ENCODE assay signal across 11 mouse cellular contexts in the genomic region with DNA sequence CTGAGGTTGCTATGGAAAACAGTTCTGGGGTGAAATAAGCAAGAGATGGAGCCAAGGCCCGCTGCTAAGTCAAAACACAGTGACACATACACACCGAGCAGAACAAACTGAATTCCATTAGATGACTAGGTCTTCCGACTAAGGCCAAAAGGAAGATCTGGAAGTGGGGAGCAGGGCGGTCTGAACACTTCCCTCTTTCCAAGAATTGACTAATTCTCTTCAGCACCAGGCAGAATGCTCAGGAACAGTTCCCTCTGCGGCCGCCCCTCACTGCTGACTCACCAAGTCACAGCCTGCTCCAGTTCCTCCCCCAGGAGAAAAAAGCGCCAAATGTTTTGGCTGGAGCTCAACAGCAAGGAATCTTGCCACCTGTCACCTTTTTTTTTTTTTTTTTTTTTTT.
A peak's percentile ranks its signal among the peaks of the same experiment; 100 is the strongest.
DNase-seq lines count a peak whose midpoint lies in the region; ATAC-seq and TF ChIP-seq lines count a peak whose summit lies in the region.
"Had no signal": no experiment of that assay in that cellular context is flagged by ENCODE, and none has a peak within 500 bp of the region (broad histone marks: within the 10 kb centered on the region; RNA-seq: fewer than 3 reads in every experiment).

No protein-coding gene starts in this region.

- no peak for TF ChIP-seq EP300 in MEL (IDR thresholded peaks at IDR 0.05; ENCODE audit: low read depth in 1 of 2, low read length in 2 of 2)

- no peak for ATAC-seq in liver, embryonic 12.5 days

- 71% methylated on average over 7 of the region's 7 CpGs for WGBS in heart, embryonic 10.5 days
- whole genome bisulfite sequencing in liver, embryonic 12.5 days (ENCODE audit: insufficient replicate concordance) = 45% methylated on average over 7 of the region's 7 CpGs

- intact Hi-C loops in left cerebral cortex, postnatal 36 days (cut with DNase I) = no loop called here

- no peak for TF ChIP-seq POLR2A in MEL (IDR thresholded peaks at IDR 0.05; ENCODE audit: control insufficient read depth in 1 of 2, insufficient read depth in 1 of 2, low read depth in 1 of 2, low read length in 2 of 2, poor library complexity in 1 of 2)

- H3K4me2 ChIP-seq in liver, embryonic 12.5 days = no peak overlapping the region
- H3K4me2 ChIP-seq: liver, embryonic 15.5 days had no signal

- H3K79me2 ChIP-seq in MEL (ENCODE audit: control insufficient read depth, insufficient read depth, low read length, poor library complexity) = no peaks in the 10 kb centered on the region

- H3K9me3 ChIP-seq in heart, embryonic 10.5 days = no peaks in the 10 kb centered on the region
- H3K9me3 ChIP-seq in MEL (replicated peaks; ENCODE audit: insufficient read depth, low read length) = no peaks in the 10 kb centered on the region
- H3K9me3 ChIP-seq in liver, embryonic 12.5 days (replicated peaks) = no peaks in the 10 kb centered on the region
- H3K9me3 ChIP-seq: liver, embryonic 15.5 days had no signal

- peak; percentile 28 to 67 for DNase-seq in heart, adult 18-20 months
- no peak for DNase-seq in heart, embryonic 10.5 days (ENCODE audit: low spot score)
- no peak for DNase-seq in MEL (ENCODE audit: low read depth, low spot score)
- peak; percentile 22 to 33 for DNase-seq in gastrocnemius, postnatal 4 days (ENCODE audit: low spot score in 2 of 2)
- peak; percentile 68 to 76 for DNase-seq in left cerebral cortex, postnatal 36 days (ENCODE audit: low spot score in 2 of 2)
- DNase-seq in embryo, embryonic 11 days = no peak
- DNase-seq in thymus, postnatal 10 days (ENCODE audit: low spot score in 2 of 2) = no peak
- DNase-seq: adrenal gland, postnatal 10 days; kidney, adult 11 months had no signal

- no peaks in the 10 kb centered on the region for H3K27me3 ChIP-seq in heart, embryonic 10.5 days (ENCODE audit: insufficient read depth, poor library complexity, severe bottlenecking)
- no peaks in the 10 kb centered on the region for H3K27me3 ChIP-seq in MEL (ENCODE audit: control insufficient read depth in 1 of 2, insufficient read depth in 2 of 2, low read length in 2 of 2)
- no peaks in the 10 kb centered on the region for H3K27me3 ChIP-seq in liver, embryonic 12.5 days (replicated peaks)
- H3K27me3 ChIP-seq: liver, embryonic 15.5 days had no signal

- no peak overlapping the region for H3K9ac ChIP-seq in MEL (ENCODE audit: control insufficient read depth, low read depth, low read length, poor library complexity, severe bottlenecking)
- H3K9ac ChIP-seq in liver, embryonic 12.5 days = no peak overlapping the region
- H3K9ac ChIP-seq: liver, embryonic 15.5 days had no signal

- no peak overlapping the region for H3K4me3 ChIP-seq in heart, embryonic 10.5 days
- H3K4me3 ChIP-seq in MEL (ENCODE audit: control insufficient read depth in 1 of 2, insufficient read depth in 1 of 2, low read depth in 2 of 2, low read length in 2 of 2) = no peak overlapping the region
- H3K4me3 ChIP-seq in liver, embryonic 12.5 days = no peak overlapping the region
- H3K4me3 ChIP-seq: liver, embryonic 15.5 days had no signal

- H3K4me1 ChIP-seq in heart, embryonic 10.5 days = no peaks in the 10 kb centered on the region
- peaks cover 2 to 6% of the 10 kb centered on the region in 2 experiments; a peak in 3 of 4 replicates for H3K4me1 ChIP-seq in MEL (ENCODE audit: control insufficient read depth in 1 of 2, insufficient read depth in 2 of 2, low read length in 2 of 2)
- H3K4me1 ChIP-seq in liver, embryonic 12.5 days = no peaks in the 10 kb centered on the region
- H3K4me1 ChIP-seq: liver, embryonic 15.5 days had no signal

- no peak for TF ChIP-seq RAD21 in MEL (IDR thresholded peaks at IDR 0.05; ENCODE audit: low read depth, low read length)

- no peak overlapping the region for H3K27ac ChIP-seq in heart, embryonic 10.5 days
- H3K27ac ChIP-seq in MEL (ENCODE audit: control insufficient read depth, low read depth, low read length) = no peak overlapping the region
- no peak overlapping the region for H3K27ac ChIP-seq in liver, embryonic 12.5 days
- H3K27ac ChIP-seq: liver, embryonic 15.5 days had no signal

- TF ChIP-seq CTCF in MEL (IDR thresholded peaks at IDR 0.05 in 2 of 3, conservative IDR thresholded peaks at IDR 0.05 in 1 of 3; ENCODE audit: control insufficient read depth in 1 of 3, insufficient read depth in 1 of 3, low read depth in 2 of 3, low read length in 3 of 3, poor library complexity in 1 of 3, severe bottlenecking in 1 of 3) = no peak

- no peaks in the 10 kb centered on the region for H3K36me3 ChIP-seq in heart, embryonic 10.5 days
- peaks cover 0 to 9% of the 10 kb centered on the region in 2 experiments; a peak in 2 of 4 replicates for H3K36me3 ChIP-seq in MEL (ENCODE audit: control insufficient read depth in 1 of 2, insufficient read depth in 2 of 2, low read length in 2 of 2)
- no peaks in the 10 kb centered on the region for H3K36me3 ChIP-seq in liver, embryonic 12.5 days
- H3K36me3 ChIP-seq: liver, embryonic 15.5 days had no signal

TF ChIP-seq in MEL, 35 proteins besides CTCF, POLR2A, EP300 and RAD21:
- peak; percentile 44; the same call in 1 of the 2 replicates for TF ChIP-seq ZNF384 (IDR thresholded peaks at IDR 0.05; ENCODE audit: low read depth, low read length)
- no peak for TF ChIP-seq UBTF (IDR thresholded peaks at IDR 0.05; ENCODE audit: borderline replicate concordance, insufficient read depth, low read depth, low read length)
- TF ChIP-seq CHD1 (IDR thresholded peaks at IDR 0.05; ENCODE audit: low read depth, low read length) = no peak
- TF ChIP-seq JUND (IDR thresholded peaks at IDR 0.05; ENCODE audit: low read depth, low read length) = no peak

Comparison
In these comparisons a context has a peak if more than half of its experiments do, and no peak if none do; other contexts are left out.
1. DNase-seq: peak in heart, adult 18-20 months (2 of 2), gastrocnemius, postnatal 4 days (2 of 2) and left cerebral cortex, postnatal 36 days (2 of 2); none in heart, embryonic 10.5 days (single experiment), MEL (single experiment), embryo, embryonic 11 days (single experiment) and thymus, postnatal 10 days (0 of 2).